Mouse (Mus musculus) heart, postnatal 0 days (tissue): ENCODE data around the gene Supt3. TPM values are rescaled to one million over a fixed set of nuclear protein-coding genes. Genes with fewer than 3 reads are reported as not detected.

Experiments
- ATAC-seq: fragments of 200-750 bp; cut with Nextera tagmentation; 2 replicates; pipeline ENCODE4 v1.8.0; 2017; ENCODE audit warnings: low read depth, moderate number of reproducible peaks, moderate library complexity; ENCODE audit not compliant: insufficient read depth
- DNase-seq: peaks from one replicate; pipeline ENCODE4 v3.0.0-alpha.2; 2016; ENCODE audit warnings: low spot score
- H3K27ac ChIP-seq: fragments of 300-500 bp; sonication (generic); 2 replicates; pipeline ENCODE4 v1.5.1; 2014; ENCODE audit warnings: low read depth, mild to moderate bottlenecking
- H3K27me3 ChIP-seq: fragments of 300-500 bp; sonication (generic); 2 replicates; pipeline ENCODE4 v1.6.1; 2014; ENCODE audit warnings: low read length, mixed read lengths; ENCODE audit not compliant: control insufficient read depth, insufficient read depth
- H3K36me3 ChIP-seq: fragments of 300-500 bp; sonication (generic); replicated peaks from 2 replicates; pipeline ENCODE4 v1.6.1; 2014; ENCODE audit warnings: low read length, mixed read lengths; ENCODE audit not compliant: control insufficient read depth, insufficient read depth
- H3K4me1 ChIP-seq: fragments of 300-500 bp; sonication (generic); 2 replicates; pipeline ENCODE4 v1.6.1; 2014; ENCODE audit warnings: antibody characterized with exemption; ENCODE audit not compliant: control insufficient read depth, insufficient read depth
- H3K4me2 ChIP-seq: fragments of 300-500 bp; sonication (generic); 2 replicates; pipeline ENCODE4 v1.6.1; 2014; ENCODE audit warnings: low read depth, mild to moderate bottlenecking, low read length, moderate library complexity
- H3K4me3 ChIP-seq: fragments of 300-500 bp; sonication (generic); 2 replicates; pipeline ENCODE4 v1.5.1; 2014; ENCODE audit warnings: low read depth, low read length
- H3K9ac ChIP-seq: fragments of 300-500 bp; sonication (generic); replicated peaks from 2 replicates; pipeline ENCODE4 v1.6.1; 2014; ENCODE audit warnings: low read depth, low read length, mixed read lengths
- H3K9me3 ChIP-seq: fragments of 300-500 bp; sonication (generic); replicated peaks from 2 replicates; pipeline ENCODE4 v1.6.1; 2016; ENCODE audit warnings: low read length; ENCODE audit not compliant: control insufficient read depth
- CTCF ChIP-seq: IDR thresholded peaks from 2 replicates; pipeline ENCODE4 v1.5.1; 2016; ENCODE audit warnings: antibody characterized with exemption, control low read depth, low read depth
- EP300 ChIP-seq: IDR thresholded peaks from 2 replicates; pipeline ENCODE4 v1.6.1; 2016; ENCODE audit warnings: antibody characterized with exemption, low read depth
- WGBS: fragments of 180-500 bp; shearing (Covaris S2); extraction: QIAGEN DNeasy Blood & Tissue Kit; methylation state at CpG from one replicate; pipeline ENCODE4 v1.1.7; 2014; 5-methylcytosine and 5-hydroxymethylcytosine counted together
- polyA plus RNA-seq: library from polyadenylated mRNA; unstranded; fragments of >200 nt; fragmentation: Nextera tagmentation; extraction: Ambion mirVana; gene quantifications from 2 replicates; pipeline ENCODE4 v1.2.1, GENCODE M21; 2015
- total RNA-seq: library from RNA; depleted of rRNA; stranded (reverse); fragments of >200 nt; gene quantifications from 2 replicates; pipeline ENCODE4 v1.2.3, GENCODE M21; 2014; ENCODE audit warnings: low replicate concordance

The Supt3 gene
- total and polyA plus RNA-seq, 2 experiments from 2014 or later: 4.3 to 19.5 TPM

GRCm38 (mm10) chr17:45136491-45136890, 359.5 kb downstream of the Supt3 start:
- Histone ChIP-seq H3K27me3 (no peaks in the 10 kb centered on the region), H3K4me1 (no peaks in the 10 kb centered on the region), H3K9ac (no peak overlapping the region), H3K27ac (no peak overlapping the region), H3K36me3 (no peaks in the 10 kb centered on the region), H3K4me2 (no peak overlapping the region), H3K9me3 (no peaks in the 10 kb centered on the region), H3K4me3 (no peak overlapping the region)
- TF ChIP-seq EP300: no peak
- TF ChIP-seq CTCF: no peak
- no peak for ATAC-seq
- WGBS: 86% methylated on average over 6 of the region's 6 CpGs
- no peak for DNase-seq

DNA sequence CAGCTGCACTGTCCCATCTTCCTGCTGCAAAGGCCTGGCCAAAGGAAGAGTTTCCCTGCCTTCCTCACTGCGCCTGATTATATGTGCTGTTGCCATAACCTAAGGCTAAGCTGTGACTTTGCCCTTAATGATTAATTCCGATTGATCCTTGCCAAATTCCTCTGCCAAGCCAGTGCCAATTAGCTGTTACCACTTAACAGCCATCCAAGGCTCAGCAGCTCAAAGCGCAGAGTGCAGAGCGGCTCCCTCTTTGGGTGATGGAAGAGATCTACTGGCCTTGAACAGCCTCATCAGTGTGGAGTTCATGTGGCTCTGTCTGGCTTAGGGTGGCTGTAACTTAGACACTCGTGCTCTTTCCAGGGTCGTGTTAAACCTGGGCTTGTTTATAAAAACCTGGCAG, 366.1 kb downstream of the Supt3 start:
- no peak for DNase-seq
- Histone ChIP-seq H3K27me3 (no peaks in the 10 kb centered on the region), H3K9me3 (no peaks in the 10 kb centered on the region), H3K9ac (no peak overlapping the region), H3K4me3 (no peak overlapping the region), H3K4me2 (no peak overlapping the region), H3K27ac (no peak overlapping the region), H3K36me3 (no peaks in the 10 kb centered on the region), H3K4me1 (no peaks in the 10 kb centered on the region)
- no peak for ATAC-seq
- TF ChIP-seq CTCF (0 out of 2 replicates have a peak, but pooled peaks have one; percentile 10), EP300 (no peak)
- WGBS: 74% methylated on average over 6 of the region's 6 CpGs

DNA sequence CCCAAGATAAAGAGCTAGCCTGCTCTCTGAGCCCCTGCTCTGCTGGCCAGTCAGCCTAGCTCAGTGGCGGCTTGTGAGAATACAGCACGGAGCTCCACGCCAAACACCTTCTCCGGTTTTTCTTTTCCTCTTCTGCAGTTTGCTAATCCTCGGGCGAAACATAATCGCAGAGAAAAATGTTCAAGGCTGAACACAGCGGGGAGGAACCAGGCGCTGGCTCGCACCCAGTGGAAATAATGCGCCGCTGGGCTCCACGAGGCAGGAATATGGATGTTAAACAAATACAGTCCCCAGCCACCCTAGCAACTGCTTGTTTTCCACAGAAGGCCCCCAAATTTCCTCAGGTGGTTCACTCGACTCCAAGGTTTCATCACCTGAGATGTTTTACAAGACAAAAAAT, 367.7 kb downstream of the Supt3 start:
- WGBS: 86% methylated on average over 14 of the region's 14 CpGs
- no peak for DNase-seq
- H3K4me3 ChIP-seq: no peak overlapping the region
- no peak for ATAC-seq
- TF ChIP-seq EP300 (no peak), CTCF (no peak)
- no peaks in the 10 kb centered on the region for H3K36me3 ChIP-seq
- H3K9me3 ChIP-seq: no peaks in the 10 kb centered on the region
- no peaks in the 10 kb centered on the region for H3K27me3 ChIP-seq
- H3K4me1 ChIP-seq: no peaks in the 10 kb centered on the region
- H3K27ac ChIP-seq: no peak overlapping the region
- no peak overlapping the region for H3K4me2 ChIP-seq
- H3K9ac ChIP-seq: no peak overlapping the region

GRCm38 (mm10) chr17:45151312-45151929, 374.5 kb downstream of the Supt3 start:
- TF ChIP-seq CTCF: no peak
- no peak for TF ChIP-seq EP300
- Histone ChIP-seq H3K4me2 (no peak overlapping the region), H3K27ac (no peak overlapping the region), H3K36me3 (no peaks in the 10 kb centered on the region), H3K27me3 (no peaks in the 10 kb centered on the region), H3K9ac (no peak overlapping the region), H3K4me1 (no peaks in the 10 kb centered on the region), H3K4me3 (no peak overlapping the region), H3K9me3 (no peaks in the 10 kb centered on the region)
- WGBS: 85% methylated on average over 17 of the region's 17 CpGs
- no peak for DNase-seq
- no peak for ATAC-seq

- Histone ChIP-seq H3K4me1 (0 out of 2 replicates have a peak, but pooled peaks cover 2% of the 10 kb centered on the region), H3K9ac (no peak overlapping the region), H3K4me2 (no peak overlapping the region), H3K27ac (no peak overlapping the region), H3K4me3 (no peak overlapping the region), H3K9me3 (no peaks in the 10 kb centered on the region), H3K27me3 (no peaks in the 10 kb centered on the region), H3K36me3 (no peaks in the 10 kb centered on the region)
- DNase-seq: no peak
- 55% methylated on average over 6 of the region's 6 CpGs for WGBS
- TF ChIP-seq CTCF (no peak), EP300 (no peak)
- no peak for ATAC-seq
Measured at GRCm38 (mm10) chr17:45153721-45154120, 376.8 kb downstream of the Supt3 start.

DNA sequence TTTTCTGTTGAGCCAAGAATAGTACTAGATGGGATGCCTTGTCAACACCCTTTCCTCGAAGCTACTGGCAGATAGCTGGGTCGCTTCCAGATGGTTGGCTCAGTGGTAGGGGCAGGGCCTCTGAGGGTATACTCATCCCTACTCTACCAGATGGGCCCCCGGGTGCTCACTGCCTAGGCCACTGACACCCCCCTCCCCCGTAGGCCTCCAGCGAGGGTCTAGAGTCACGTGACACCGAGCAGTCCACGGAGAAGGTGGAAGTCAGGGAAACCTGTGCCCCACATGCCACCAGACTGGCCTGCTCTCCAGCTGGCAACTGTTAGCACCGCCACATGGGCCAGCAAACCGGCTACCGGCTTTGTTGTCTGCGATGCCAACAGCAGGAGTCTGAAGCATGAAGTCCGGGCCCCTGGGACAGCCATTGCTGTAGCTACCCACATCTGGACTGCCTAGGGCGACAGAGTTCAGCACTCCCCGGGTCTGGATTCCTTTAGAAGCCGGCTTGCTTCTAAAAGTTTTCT, 381.3 kb downstream of the Supt3 start:
- H3K9me3 ChIP-seq: no peaks in the 10 kb centered on the region
- H3K36me3 ChIP-seq: no peaks in the 10 kb centered on the region
- H3K9ac ChIP-seq: no peak overlapping the region
- ATAC-seq (peak; percentile 95), DNase-seq (peak; percentile 83)
- H3K4me3 ChIP-seq: no peak overlapping the region
- H3K27ac ChIP-seq: peak overlapping the region; percentile 70
- no peaks in the 10 kb centered on the region for H3K27me3 ChIP-seq
- TF ChIP-seq EP300: 0 out of 2 replicates have a peak, but pooled peaks have one; percentile 38
- TF ChIP-seq CTCF: no peak
- 22% methylated on average over 16 of the region's 16 CpGs for WGBS
- H3K4me2 ChIP-seq: peak overlapping the region; percentile 33; the same call in 1 of the 2 replicates
- H3K4me1 ChIP-seq: 0 out of 2 replicates have a peak, but pooled peaks cover 2% of the 10 kb centered on the region
